Comparison of ENCODE assay signal across 1 mouse cellular context in the genomic region with DNA sequence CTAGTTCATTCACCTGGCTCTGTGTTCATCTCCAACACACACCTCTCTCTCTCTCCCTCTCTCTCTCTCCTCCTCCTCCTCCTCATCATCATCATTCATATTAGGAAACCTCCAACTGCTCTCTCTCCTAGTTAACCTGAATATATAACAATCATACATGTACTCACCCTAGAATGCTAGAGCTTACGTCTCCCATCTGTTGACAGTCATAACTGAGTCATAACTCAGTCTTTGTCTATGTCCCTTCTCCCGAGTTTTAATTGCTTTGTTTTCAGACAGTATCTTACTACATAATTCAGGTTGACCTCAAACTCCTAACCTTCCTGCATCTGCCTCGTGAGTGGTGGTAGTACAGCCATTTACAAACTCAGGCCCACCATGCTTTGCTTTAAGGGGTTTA.
TF ChIP-seq lines count a peak whose summit lies in the region.

No protein-coding gene starts in this region.

TF ChIP-seq in MEL, 35 proteins besides CTCF, POLR2A, EP300 and RAD21:
- TF ChIP-seq ELF1 (IDR thresholded peaks at IDR 0.05; ENCODE audit: low read depth, low read length) (no peak), ETS1 (IDR thresholded peaks at IDR 0.05; ENCODE audit: low read depth, low read length) (peak; percentile 11; the same call in 1 of the 2 replicates), ZC3H11A (IDR thresholded peaks at IDR 0.05; ENCODE audit: low read depth, low read length) (no peak), CHD1 (IDR thresholded peaks at IDR 0.05; ENCODE audit: low read depth, low read length) (0 out of 2 replicates have a peak, but pooled peaks have one; percentile 60), MYC (IDR thresholded peaks at IDR 0.05; ENCODE audit: low read depth, low read length) (no peak), UBTF (IDR thresholded peaks at IDR 0.05; ENCODE audit: borderline replicate concordance, insufficient read depth, low read depth, low read length) (no peak), CHD2 (IDR thresholded peaks at IDR 0.05; ENCODE audit: low read length) (no peak), NELFE (IDR thresholded peaks at IDR 0.05; ENCODE audit: low read depth, low read length) (peak; percentile 7; the same call in 1 of the 2 replicates)
TF ChIP-seq in MEL: peak in this region for 3.
